Mouse (Mus musculus) lung, embryonic 14.5 days (tissue): ENCODE measurements around the gene Creg1. TPM values are rescaled to one million over a fixed set of nuclear protein-coding genes. Genes with fewer than 3 reads are reported as not detected.
A peak's percentile ranks its signal among the peaks of the same experiment; 100 is the strongest.

Experiments
- ATAC-seq: fragments of 200-750 bp; cut with Nextera tagmentation; 2 replicates; pipeline ENCODE4 v1.8.0; 2017; ENCODE audit warnings: mild to moderate bottlenecking, moderate TSS enrichment, moderate library complexity; ENCODE audit not compliant: insufficient read depth
- DNase-seq: peaks from one replicate; pipeline ENCODE4 v3.0.0-alpha.2; 2015
- H3K27ac ChIP-seq: fragments of 300-500 bp; sonication (generic); 2 replicates; pipeline ENCODE4 v1.5.1; 2014; ENCODE audit warnings: low read depth, mild to moderate bottlenecking, moderate library complexity
- H3K27me3 ChIP-seq: fragments of 300-500 bp; sonication (generic); 2 replicates; pipeline ENCODE4 v1.6.1; 2014; ENCODE audit warnings: low read length, control low read depth; ENCODE audit not compliant: insufficient read depth
- H3K36me3 ChIP-seq: fragments of 300-500 bp; sonication (generic); 2 replicates; pipeline ENCODE4 v1.6.1; 2014; ENCODE audit warnings: control low read depth; ENCODE audit not compliant: insufficient read depth
- H3K4me1 ChIP-seq: fragments of 300-500 bp; sonication (generic); 2 replicates; pipeline ENCODE4 v1.6.1; 2014; ENCODE audit warnings: antibody characterized with exemption, control low read depth; ENCODE audit not compliant: insufficient read depth
- H3K4me2 ChIP-seq: fragments of 300-500 bp; sonication (generic); 2 replicates; pipeline ENCODE4 v1.6.1; 2014; ENCODE audit warnings: mild to moderate bottlenecking
- H3K4me3 ChIP-seq: fragments of 300-500 bp; sonication (generic); 2 replicates; pipeline ENCODE4 v1.5.1; 2014; ENCODE audit warnings: low read depth, low read length
- H3K9ac ChIP-seq: fragments of 300-500 bp; sonication (generic); 2 replicates; pipeline ENCODE4 v1.6.1; 2014
- H3K9me3 ChIP-seq: fragments of 300-500 bp; sonication (generic); 2 replicates; pipeline ENCODE4 v1.6.1; 2016; ENCODE audit warnings: low read depth, low read length, control low read depth
- CTCF ChIP-seq: IDR thresholded peaks from 2 replicates; pipeline ENCODE4 v1.5.1; 2016; ENCODE audit warnings: antibody characterized with exemption, low read depth
- WGBS: fragments of 180-500 bp; shearing (Covaris S2); extraction: QIAGEN DNeasy Blood & Tissue Kit; methylation state at CpG from one replicate; pipeline ENCODE4 v1.1.7; 2014; 5-methylcytosine and 5-hydroxymethylcytosine counted together
- polyA plus RNA-seq: library from polyadenylated mRNA; unstranded; fragments of >200 nt; fragmentation: Nextera tagmentation; extraction: Ambion mirVana; gene quantifications from 2 replicates; pipeline ENCODE4 v1.2.1, GENCODE M21; 2014

The Creg1 gene
- polyA plus RNA-seq, 1 experiment from 2014 or later: 58.3 TPM

GRCm38 (mm10) chr1:165817264-165817663, 53.7 kb downstream of the Creg1 start:
- no peak overlapping the region for H3K9ac ChIP-seq
- no peaks in the 10 kb centered on the region for H3K36me3 ChIP-seq
- no peak overlapping the region for H3K4me3 ChIP-seq

DNA sequence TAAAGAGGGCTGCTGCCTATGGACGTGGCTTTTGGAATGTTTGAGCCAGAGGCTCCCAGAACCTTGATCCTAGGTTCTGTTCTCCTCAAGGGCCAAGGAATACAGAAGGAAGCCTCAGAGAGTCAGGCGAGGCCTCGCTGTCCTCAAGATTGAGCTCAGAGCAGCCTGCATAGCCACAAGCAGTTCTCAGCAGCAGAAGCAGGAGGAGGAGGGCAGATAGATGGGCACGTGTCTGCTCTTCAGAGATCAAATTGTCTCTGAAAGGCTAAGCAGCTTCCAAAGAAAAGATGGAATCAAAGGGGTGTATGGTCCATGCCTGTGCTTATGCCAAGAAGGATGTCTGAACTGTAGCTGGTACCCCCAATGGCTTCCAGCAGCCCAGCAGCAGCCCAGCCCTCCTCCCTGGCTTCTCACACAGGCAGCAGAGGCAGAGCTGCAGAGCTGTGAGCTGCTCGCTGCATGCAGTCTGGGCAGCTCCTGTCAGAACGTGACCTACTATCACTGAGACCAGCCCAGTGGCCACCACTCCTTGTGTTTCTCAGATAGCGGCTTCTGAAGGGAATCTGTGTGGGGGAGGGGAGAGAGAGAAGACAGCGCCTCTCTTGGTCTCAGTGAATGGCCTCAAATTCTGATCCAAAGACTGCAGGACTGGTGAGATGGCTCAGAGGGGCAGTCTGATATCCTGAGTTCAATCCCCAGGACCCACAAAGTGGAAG, 54.8 kb downstream of the Creg1 start:
- Histone ChIP-seq H3K9me3 (no peaks in the 10 kb centered on the region), H3K27me3 (no peaks in the 10 kb centered on the region), H3K36me3 (no peaks in the 10 kb centered on the region), H3K27ac (no peak overlapping the region), H3K9ac (no peak overlapping the region), H3K4me2 (no peak overlapping the region), H3K4me3 (no peak overlapping the region), H3K4me1 (peaks cover 6% of the 10 kb centered on the region; the same call in 1 of the 2 replicates)
- no peak for TF ChIP-seq CTCF
- DNase-seq: peak; percentile 13
- ATAC-seq: 0 out of 2 replicates have a peak, but pooled peaks have one; percentile 33
- 43% methylated on average over 8 of the region's 8 CpGs for WGBS

More at GRCm38 (mm10) chr1:165817264-165817663, 53.7 kb downstream of the Creg1 start:
- no peak overlapping the region for H3K4me2 ChIP-seq
- ATAC-seq (peak; percentile 14; the same call in 1 of the 2 replicates), DNase-seq (peak; percentile 27)
- 35% methylated on average over 9 of the region's 9 CpGs for WGBS
- H3K9me3 ChIP-seq: no peaks in the 10 kb centered on the region
- TF ChIP-seq CTCF: no peak
- H3K27me3 ChIP-seq: no peaks in the 10 kb centered on the region
- H3K27ac ChIP-seq: no peak overlapping the region
- H3K4me1 ChIP-seq: peaks cover 6% of the 10 kb centered on the region; the same call in 1 of the 2 replicates

GRCm38 (mm10) chr1:165819147-165819546, 55.6 kb downstream of the Creg1 start:
- no peak for TF ChIP-seq CTCF
- 71% methylated on average over 4 of the region's 4 CpGs for WGBS
- H3K4me3 ChIP-seq: no peak overlapping the region

GRCm38 (mm10) chr1:165822031-165822430, 58.5 kb downstream of the Creg1 start:
- WGBS: 72% methylated on average over 2 of the region's 2 CpGs
- no peak for TF ChIP-seq CTCF
- ATAC-seq: no peak

More at GRCm38 (mm10) chr1:165819147-165819546, 55.6 kb downstream of the Creg1 start:
- Histone ChIP-seq H3K9ac (no peak overlapping the region), H3K4me1 (peaks cover 2% of the 10 kb centered on the region; the same call in 1 of the 2 replicates), H3K36me3 (no peaks in the 10 kb centered on the region), H3K27ac (no peak overlapping the region), H3K4me2 (no peak overlapping the region), H3K27me3 (no peaks in the 10 kb centered on the region), H3K9me3 (no peaks in the 10 kb centered on the region)
- no peak for DNase-seq
- no peak for ATAC-seq

More at GRCm38 (mm10) chr1:165822031-165822430, 58.5 kb downstream of the Creg1 start:
- H3K27me3 ChIP-seq: no peaks in the 10 kb centered on the region
- no peak for DNase-seq
- H3K36me3 ChIP-seq: no peaks in the 10 kb centered on the region
- no peaks in the 10 kb centered on the region for H3K4me1 ChIP-seq
- H3K9ac ChIP-seq: no peak overlapping the region
- H3K27ac ChIP-seq: no peak overlapping the region
- H3K9me3 ChIP-seq: no peaks in the 10 kb centered on the region
- no peak overlapping the region for H3K4me2 ChIP-seq
- H3K4me3 ChIP-seq: no peak overlapping the region

Other genes starting within 250 kb of the Creg1 start
- gene Mpzl1, start 129.2 kb upstream of the Creg1 start, polyA plus RNA-seq: 208 and 220 TPM in 2 replicates
- gene Rcsd1, start 54.0 kb upstream of the Creg1 start, polyA plus RNA-seq: 22.9 and 25.2 TPM in 2 replicates
- 1.1 and 1.5 TPM in 2 replicates for gene Cd247, start 24.9 kb downstream of the Creg1 start, polyA plus RNA-seq
- gene Pou2f1, start 238.9 kb downstream of the Creg1 start, polyA plus RNA-seq: 22.5 TPM in 2 replicates